Mouse (Mus musculus) ES-Bruce4 (cell line): ENCODE measurements around the gene Six6.

ENCODE experiments used
- CTCF ChIP-seq: IDR thresholded peaks from one replicate; pipeline ENCODE4 v1.8.1; 2011; ENCODE audit warnings: low read depth, low read length
- EP300 ChIP-seq: IDR thresholded peaks from 2 replicates; pipeline ENCODE4 v1.6.1; 2011; ENCODE audit warnings: low read depth, low read length; ENCODE audit not compliant: insufficient read depth
- POLR2A ChIP-seq: IDR thresholded peaks from one replicate; pipeline ENCODE4 v1.8.1; 2011; ENCODE audit warnings: low read length; ENCODE audit not compliant: insufficient read depth

GRCm38 (mm10) chr12:72954906-72955305 is 15.2 kb downstream of the Six6 start:
- no peak for TF ChIP-seq CTCF
- TF ChIP-seq EP300: no peak
- TF ChIP-seq POLR2A: no peak
